Mouse (Mus musculus) liver, embryonic 14.5 days (tissue): ENCODE measurements at regions not wholly inside any gene's neighbourhood (a gene's known extent, or its start where the extent isn't known, plus 50 kb on each side); places are given as distances from the start of the nearest gene placed in this dataset.

ENCODE experiments used
- CTCF ChIP-seq: IDR thresholded peaks from 2 replicates; pipeline ENCODE4 v1.5.1; 2016; ENCODE audit warnings: antibody characterized with exemption, low read depth, control low read depth
- EP300 ChIP-seq: IDR thresholded peaks from 2 replicates; pipeline ENCODE4 v1.6.1; 2016; ENCODE audit warnings: antibody characterized with exemption, low read depth

GRCm38 (mm10) chr4:55658904-55659303 lies 126.6 kb upstream of the Klf4 start:
- TF ChIP-seq CTCF: no peak
- TF ChIP-seq EP300: no peak
